Comparison of ENCODE assay signal across 18 mouse cellular contexts in genomic region chr6:99302662-99303435, GRCm38 (mm10).
DNase-seq lines count a peak whose midpoint lies in the region; ATAC-seq and TF ChIP-seq lines count a peak whose summit lies in the region.
"Had no signal": no experiment of that assay in that cellular context is flagged by ENCODE, and none has a peak within 500 bp of the region (broad histone marks: within the 10 kb centered on the region; RNA-seq: fewer than 3 reads in every experiment).

No protein-coding gene starts in this region.

- peak; percentile 40 for ATAC-seq in megakaryocyte, adult 5-6 weeks (ENCODE audit: poor library complexity, severe bottlenecking)
- ATAC-seq in frontal cortex, adult (ENCODE audit: low TSS enrichment), result no peak
- ATAC-seq: forebrain, embryonic 16.5 days; intestine, postnatal 0 days had no signal

- WGBS in spleen, adult 2 months, result 53% methylated on average over 6 of the region's 6 CpGs

- TF ChIP-seq POLR2A in spleen, adult 2 months (IDR thresholded peaks at IDR 0.05; ENCODE audit: low read depth, low read length), result no peak

- no peak overlapping the region for H3K4me3 ChIP-seq in spleen, adult 2 months (ENCODE audit: extremely low read depth, insufficient read depth, insufficient read length)
- H3K4me3 ChIP-seq: heart, embryonic 13.5 days had no signal

- H3K27me3 ChIP-seq in spleen, adult 2 months (ENCODE audit: control insufficient read depth, insufficient read depth, low read length), result no peaks in the 10 kb centered on the region
- H3K27me3 ChIP-seq: heart, embryonic 13.5 days had no signal

- no peak for DNase-seq in spleen, adult 2 months (ENCODE audit: low read depth in 1 of 2, low spot score in 2 of 2)
- no peak for DNase-seq in spleen, postnatal 14 days (ENCODE audit: low spot score in 2 of 2)
- peak; percentile 43 for DNase-seq in T-cell, adult 2 months (ENCODE audit: low spot score)
- DNase-seq in thymus, postnatal 4 days, result peak; percentile 41
- no peak for DNase-seq in c-Kit-positive CD71-positive TER-119-positive erythroid progenitor cells, embryonic 14.5 days (ENCODE audit: low spot score)
- DNase-seq: adrenal gland, adult 8-10 months; cerebellum, adult 9-11 months; gastrocnemius, postnatal 10 days; kidney, postnatal 10 days; lung, postnatal 4 days; midbrain, embryonic 14.5 days; spleen, adult 18-20 months had no signal

- peak overlapping the region; percentile 90 for H3K27ac ChIP-seq in spleen, adult 2 months (ENCODE audit: insufficient read depth, low read length)
- H3K27ac ChIP-seq: heart, embryonic 13.5 days; liver, embryonic 14.5 days had no signal

- TF ChIP-seq CTCF in spleen, adult 2 months (IDR thresholded peaks at IDR 0.05; ENCODE audit: extremely low read depth, insufficient read depth, insufficient read length, insufficient replicate concordance), result no peak

- H3K4me1 ChIP-seq in spleen, adult 2 months (ENCODE audit: control insufficient read depth, insufficient read depth, insufficient read length), result peaks cover 46% of the 10 kb centered on the region; the same call in 1 of the 2 replicates

- no peaks in the 10 kb centered on the region; the same call in 1 of the 2 replicates for H3K36me3 ChIP-seq in spleen, adult 2 months (ENCODE audit: control insufficient read depth, insufficient read depth, low read length)

Comparison
In these comparisons a context has a peak if more than half of its experiments do, and no peak if none do; other contexts are left out.
1. DNase-seq: peak in T-cell, adult 2 months (single experiment) and thymus, postnatal 4 days (single experiment); none in spleen, adult 2 months (0 of 2), spleen, postnatal 14 days (0 of 2) and c-Kit-positive CD71-positive TER-119-positive erythroid progenitor cells, embryonic 14.5 days (single experiment).